Mouse (Mus musculus): Measurements from ENCODE around the gene Rgs10.

Rgs10 gene

GRCm38 (mm10) chr7:128374156-128374555 is 44.4 kb downstream of the Rgs10 start:
- peak in 1 of 2 experiments; percentile 47 for DNase-seq (ENCODE audit: low spot score in 2 of 2)

GRCm38 (mm10) chr7:128373751-128374150 is 44.8 kb downstream of the Rgs10 start:
- DNase-seq (ENCODE audit: low spot score in 2 of 2), result no peak

- DNase-seq (ENCODE audit: low spot score in 2 of 2), result peak; percentile 39 to 61
These were observed 46.2 kb downstream of the Rgs10 start for GRCm38 (mm10) chr7:128372331-128372730.

- no peak for DNase-seq (ENCODE audit: low spot score in 2 of 2)
These were observed 49.2 kb downstream of the Rgs10 start for GRCm38 (mm10) chr7:128369366-128369765.

GRCm38 (mm10) chr7:128368828-128369227 is 49.7 kb downstream of the Rgs10 start:
- DNase-seq (ENCODE audit: low spot score in 2 of 2), result no peak

GRCm38 (mm10) chr7:128366654-128367053 is 51.9 kb downstream of the Rgs10 start:
- DNase-seq (ENCODE audit: low spot score in 2 of 2), result no peak

GRCm38 (mm10) chr7:128365096-128365715 is 53.4 kb downstream of the Rgs10 start:
- no peak for DNase-seq (ENCODE audit: low spot score in 2 of 2)

GRCm38 (mm10) chr7:128364526-128364925 is 54.0 kb downstream of the Rgs10 start:
- DNase-seq (ENCODE audit: low spot score in 2 of 2), result no peak

GRCm38 (mm10) chr7:128363806-128364205 is 54.8 kb downstream of the Rgs10 start:
- DNase-seq (ENCODE audit: low spot score in 2 of 2), result no peak

- no peak for DNase-seq (ENCODE audit: low spot score in 2 of 2)
These were observed 55.6 kb downstream of the Rgs10 start for GRCm38 (mm10) chr7:128362916-128363315.

- DNase-seq (ENCODE audit: low spot score in 2 of 2), result no peak
These were observed 58.8 kb downstream of the Rgs10 start for GRCm38 (mm10) chr7:128359741-128360140.

- DNase-seq (ENCODE audit: low spot score in 2 of 2), result no peak
These were observed 59.4 kb downstream of the Rgs10 start for GRCm38 (mm10) chr7:128359164-128359563.

- no peak for DNase-seq (ENCODE audit: low spot score in 2 of 2)
These were observed 59.8 kb downstream of the Rgs10 start for GRCm38 (mm10) chr7:128358741-128359140.

GRCm38 (mm10) chr7:128356868-128357755 is 61.4 kb downstream of the Rgs10 start:
- DNase-seq (ENCODE audit: low spot score in 2 of 2), result no peak

- DNase-seq (ENCODE audit: low spot score in 2 of 2), result no peak
These were observed 63.1 kb downstream of the Rgs10 start for GRCm38 (mm10) chr7:128355463-128355862.

- no peak for DNase-seq (ENCODE audit: low spot score in 2 of 2)
These were observed 65.8 kb downstream of the Rgs10 start for GRCm38 (mm10) chr7:128352721-128353120.

GRCm38 (mm10) chr7:128351176-128351575 is 67.4 kb downstream of the Rgs10 start:
- no peak for DNase-seq (ENCODE audit: low spot score in 2 of 2)

GRCm38 (mm10) chr7:128350316-128350715 is 68.2 kb downstream of the Rgs10 start:
- no peak for DNase-seq (ENCODE audit: low spot score in 2 of 2)

- no peak for DNase-seq (ENCODE audit: low spot score in 2 of 2)
These were observed 68.8 kb downstream of the Rgs10 start for GRCm38 (mm10) chr7:128349751-128350150.

- no peak for DNase-seq (ENCODE audit: low spot score in 2 of 2)
These were observed 70.0 kb downstream of the Rgs10 start for GRCm38 (mm10) chr7:128348608-128349007.

GRCm38 (mm10) chr7:128346991-128347390 is 71.6 kb downstream of the Rgs10 start:
- DNase-seq (ENCODE audit: low spot score in 2 of 2), result no peak

GRCm38 (mm10) chr7:128346522-128346921 is 72.0 kb downstream of the Rgs10 start:
- no peak for DNase-seq (ENCODE audit: low spot score in 2 of 2)

- no peak for DNase-seq (ENCODE audit: low spot score in 2 of 2)
These were observed 72.9 kb downstream of the Rgs10 start for GRCm38 (mm10) chr7:128345691-128346090.

All from natural killer cell, adult 2 months (primary cell).